Mouse (Mus musculus) layer of hippocampus, postnatal 14 days (tissue): ENCODE measurements around the gene Mup5. TPM values are rescaled to one million over a fixed set of nuclear protein-coding genes. Genes with fewer than 3 reads are reported as not detected.
"Not testable (repeated sequence)": the region's sequence is repeated elsewhere in the genome, so short reads cannot be mapped to it uniquely, and the experiment has no call there.

Experiments
- DNase-seq, 2 experiments: peaks; one replicate each; pipeline ENCODE4 v3.0.0; 2021 to 2022; ENCODE audit warnings: low spot score in 2 of 2, mixed read lengths in 1 of 2
- long read RNA-seq, 2 experiments: library from polyadenylated mRNA; stranded (forward); transcript quantifications; one replicate each; pipeline ENCODE4 v2.0.0; 2021
- total RNA-seq, 2 experiments: library from RNA; stranded (reverse); gene quantifications; 2 replicates each; pipeline ENCODE4 v1.2.3; 2021

Gene Mup5
- not detected for total RNA-seq
- long read RNA-seq, experiment 1: 0 reads
- long read RNA-seq, experiment 2: 0 reads

GRCm38 (mm10) chr4:61834952-61835708 is at the start of gene Mup5:
Gene Mup5, minus strand, starts transcription at chr4:61835233.
- DNase-seq: peak in 1 of 2 experiments; percentile 8

GRCm38 (mm10) chr4:61858160-61858559 is 23.1 kb upstream of the Mup5 start:
- DNase-seq: no peak

DNA sequence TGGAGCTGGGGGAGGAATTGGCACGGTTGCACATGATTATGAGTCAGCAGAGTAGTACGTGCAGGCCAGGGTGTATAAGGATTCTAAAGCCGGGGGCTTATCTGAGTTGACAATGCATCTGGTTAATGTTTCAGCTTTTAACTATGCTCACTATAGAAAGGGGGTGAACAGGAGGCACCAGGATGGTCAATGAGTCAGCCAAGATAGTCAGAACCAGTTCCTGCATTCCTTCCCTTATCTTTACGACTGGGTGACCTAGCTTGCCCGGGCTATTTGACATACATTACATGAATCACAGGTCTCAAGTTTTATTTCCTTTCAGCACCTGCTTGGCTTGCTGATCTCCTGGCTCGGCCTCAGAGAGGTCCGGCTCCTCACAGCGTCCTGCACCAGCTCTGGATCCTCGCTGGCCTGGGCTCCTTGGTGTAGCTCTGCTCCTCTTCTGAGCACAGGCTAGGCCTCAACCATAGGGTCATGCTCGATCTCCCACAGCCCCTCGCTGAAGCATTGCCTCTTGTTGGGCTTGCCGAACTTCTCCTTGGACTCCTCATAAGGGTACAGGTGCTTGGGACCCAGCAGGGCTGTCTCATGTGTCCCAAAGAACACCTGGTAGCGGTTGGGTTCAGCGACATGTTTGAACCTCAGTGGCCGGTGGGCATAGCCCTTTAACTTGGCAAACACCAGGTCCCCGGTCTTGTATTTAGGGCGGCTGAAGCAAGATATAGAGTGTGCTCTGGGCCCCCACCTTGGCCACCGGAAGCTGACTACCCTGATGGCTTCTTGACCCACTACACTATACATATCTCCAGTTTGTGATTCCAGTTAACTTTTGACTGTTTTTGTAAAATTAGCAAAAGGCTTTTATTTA is 21.0 kb upstream of the Mup5 start:
- DNase-seq: no peak

- DNase-seq: no peak
These were observed 20.3 kb upstream of the Mup5 start for GRCm38 (mm10) chr4:61855344-61855743.

DNA sequence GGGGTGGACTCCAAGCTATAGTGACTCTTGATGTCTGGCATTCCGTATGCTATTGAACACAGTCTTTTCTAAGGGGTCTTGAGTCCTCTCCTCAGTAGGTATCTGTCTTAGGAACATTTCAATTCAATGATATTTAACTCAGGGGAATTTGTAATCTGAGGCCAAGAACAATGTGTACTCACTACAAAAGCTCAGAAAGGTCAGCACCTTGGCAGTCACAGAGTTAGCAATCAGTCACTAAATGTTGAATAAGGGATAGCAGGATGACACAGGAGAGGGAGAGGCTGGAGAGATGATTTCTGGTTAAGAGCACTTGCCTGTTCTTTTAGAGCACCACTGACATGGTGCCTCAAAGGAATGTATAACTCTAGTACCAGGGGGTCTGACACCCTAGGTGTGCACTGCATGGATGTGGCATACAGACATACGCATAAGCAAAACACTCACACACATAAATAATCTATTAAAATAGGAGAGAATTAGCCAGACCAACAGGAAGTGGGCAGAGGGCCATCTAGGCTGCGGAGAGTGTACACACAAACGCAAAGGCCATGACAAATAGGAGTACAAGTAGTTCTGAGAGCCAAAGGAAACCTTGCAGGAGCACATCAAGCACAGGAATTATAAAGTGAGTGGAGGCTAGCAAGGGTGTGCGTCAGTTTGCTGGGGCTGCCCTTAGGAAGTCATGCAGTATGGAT is 9.9 kb upstream of the Mup5 start:
- DNase-seq: no peak

DNA sequence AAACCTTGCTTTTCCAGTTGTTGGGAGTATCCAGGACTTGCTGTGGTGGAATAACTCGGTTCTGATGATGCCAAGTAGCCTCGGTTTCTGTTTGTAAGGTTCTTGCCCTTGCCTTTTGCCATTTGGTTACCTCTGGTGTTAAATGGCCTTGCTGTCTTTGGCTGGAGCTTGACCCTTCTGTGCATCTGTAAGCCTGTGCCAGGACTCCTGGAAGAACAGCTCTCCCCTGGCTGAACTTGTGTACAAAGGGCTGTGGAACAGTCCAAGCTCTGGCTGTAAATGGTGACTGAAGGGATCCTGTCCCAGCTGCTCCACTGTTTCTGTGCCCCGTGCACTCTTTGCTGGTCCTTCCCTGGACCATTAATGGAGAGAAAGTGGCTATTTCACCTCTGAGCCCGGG is 5.8 kb downstream of the Mup5 start:
- no peak for DNase-seq

GRCm38 (mm10) chr4:61823185-61823584 is 11.8 kb downstream of the Mup5 start:
- no peak for DNase-seq

- DNase-seq: not testable (repeated sequence)
These were observed 12.5 kb downstream of the Mup5 start for GRCm38 (mm10) chr4:61822541-61822940.

DNA sequence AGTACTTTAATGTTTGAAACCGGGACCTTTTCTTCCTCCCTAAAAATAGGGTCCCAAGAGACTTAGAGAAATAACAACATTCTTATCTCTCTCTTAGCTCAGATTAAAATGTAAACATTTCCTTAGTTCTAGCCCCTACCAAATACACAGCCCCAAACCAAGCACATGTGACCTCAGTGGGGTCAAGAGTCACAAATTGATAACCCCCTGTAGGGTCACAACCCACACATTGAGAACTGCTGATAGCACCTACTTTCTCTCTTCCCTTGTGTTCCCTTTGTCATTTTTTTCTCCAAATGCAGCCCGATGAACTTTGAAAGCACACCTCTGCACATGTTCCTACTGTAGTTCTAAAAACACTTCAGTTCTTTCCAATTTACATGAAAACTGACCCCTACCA is 19.4 kb downstream of the Mup5 start:
- DNase-seq: no peak

GRCm38 (mm10) chr4:61813435-61813834 is 21.6 kb downstream of the Mup5 start:
- no peak for DNase-seq

- DNase-seq: peak; percentile 4 to 15
These were observed 23.8 kb downstream of the Mup5 start for GRCm38 (mm10) chr4:61811193-61811592.

GRCm38 (mm10) chr4:61808926-61809325 is 26.1 kb downstream of the Mup5 start:
- DNase-seq: not testable (repeated sequence)

DNA sequence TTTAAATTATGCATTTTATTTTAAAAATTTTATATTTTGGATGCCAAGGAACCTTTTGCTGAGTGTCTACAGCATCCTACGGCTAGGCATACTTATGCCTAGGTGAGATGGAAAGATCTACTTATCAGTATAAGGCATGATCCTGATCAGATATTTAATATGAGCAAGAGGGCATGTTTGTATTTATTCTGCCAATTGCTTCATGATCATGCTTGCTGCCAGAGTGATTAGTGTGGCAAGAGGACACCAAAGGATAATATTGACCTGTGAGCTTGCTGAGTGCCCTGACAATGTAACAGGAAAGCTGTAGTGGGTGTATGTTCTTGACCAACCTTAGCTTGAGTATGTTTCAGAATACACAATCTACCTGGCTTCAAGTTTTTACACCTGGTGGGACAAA is 45.3 kb downstream of the Mup5 start:
- DNase-seq: not testable (repeated sequence)

DNA sequence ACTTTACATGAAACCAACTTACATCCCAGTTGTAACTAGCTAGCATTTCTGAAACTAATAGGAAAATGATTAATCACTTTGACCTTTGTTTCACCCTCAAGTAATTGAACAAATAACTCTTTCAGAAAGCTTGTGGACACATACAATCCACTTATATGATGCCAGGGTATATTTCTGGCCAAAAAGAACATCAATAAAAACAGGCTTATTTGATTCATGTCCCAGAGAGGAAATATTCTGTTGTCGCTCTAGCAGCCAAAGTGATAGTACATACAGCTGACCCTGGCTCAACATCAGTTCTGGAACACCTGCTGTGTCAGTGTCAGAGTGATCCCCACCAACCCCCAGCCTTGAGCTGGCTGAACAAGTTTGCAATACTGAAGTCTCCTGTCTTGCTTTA is 50.8 kb downstream of the Mup5 start:
- DNase-seq: not testable (repeated sequence)

DNA sequence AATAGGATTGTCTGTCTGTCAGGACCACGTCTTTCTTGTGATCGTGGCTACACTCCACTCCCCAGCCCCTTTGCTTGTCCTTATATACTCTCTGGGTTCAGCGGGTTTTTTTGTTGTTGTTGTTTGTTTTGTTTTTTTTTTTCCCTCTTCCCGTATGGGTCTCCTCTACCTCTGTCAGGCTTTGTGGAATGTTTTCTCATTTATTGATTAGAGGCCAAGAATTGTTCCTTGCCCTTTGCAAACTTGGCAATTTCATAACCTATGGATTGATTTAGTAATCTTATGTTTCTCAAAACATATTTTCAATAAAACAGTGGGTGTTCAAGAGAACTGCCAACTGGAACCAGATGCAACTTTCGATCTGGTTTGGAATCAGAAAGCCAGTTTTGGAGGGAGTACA is 52.9 kb downstream of the Mup5 start, which contains the start of gene Mup19:
Gene Mup19, minus strand, starts transcription at position 101 of the 400 bp plus-strand sequence.
- DNase-seq: not testable (repeated sequence)

Other genes starting within 250 kb of the Mup5 start
- not detected for gene Mup17, start 239.4 kb downstream of the Mup5 start, total RNA-seq
- not detected for gene Mup18, start 161.1 kb downstream of the Mup5 start, total RNA-seq
- not detected for gene Mup19, start 53.0 kb downstream of the Mup5 start, total RNA-seq
- gene Mup20, start 218.9 kb upstream of the Mup5 start, total RNA-seq: not detected